Mouse (Mus musculus): ENCODE data around the gene Tnip1.
A peak's percentile ranks its signal among the peaks of the same experiment; 100 is the strongest.

Tnip1 gene

GRCm38 (mm10) chr11:54962810-54963209 lies at the start of gene Tnip1:
TSS of gene Tnip1 (minus strand) at chr11:54962917.
- DNase-seq: no peak

- DNase-seq: no peak
Observed at GRCm38 (mm10) chr11:55011440-55011839, 48.7 kb upstream of the Tnip1 start.

GRCm38 (mm10) chr11:55008230-55008629 lies 45.5 kb upstream of the Tnip1 start:
- no peak for DNase-seq

GRCm38 (mm10) chr11:55005684-55006083 lies 43.0 kb upstream of the Tnip1 start:
- no peak for DNase-seq

GRCm38 (mm10) chr11:55004970-55005502 lies 42.3 kb upstream of the Tnip1 start:
- DNase-seq: no peak

- no peak for DNase-seq
Observed at GRCm38 (mm10) chr11:54998708-54999107, 36.0 kb upstream of the Tnip1 start.

- peak; percentile 82 for DNase-seq
Observed at GRCm38 (mm10) chr11:54998284-54998683, 35.6 kb upstream of the Tnip1 start.

- DNase-seq: no peak
Observed at GRCm38 (mm10) chr11:54996176-54996575, 33.5 kb upstream of the Tnip1 start.

GRCm38 (mm10) chr11:54989920-54990319 lies 27.2 kb upstream of the Tnip1 start:
- DNase-seq: no peak

GRCm38 (mm10) chr11:54988754-54989349 lies 26.1 kb upstream of the Tnip1 start:
- DNase-seq: no peak

- DNase-seq: peak; percentile 44
Observed at GRCm38 (mm10) chr11:54987974-54988373, 25.3 kb upstream of the Tnip1 start.

GRCm38 (mm10) chr11:54985086-54985485 lies 22.4 kb upstream of the Tnip1 start:
- DNase-seq: no peak

- DNase-seq: no peak
Observed at GRCm38 (mm10) chr11:54984581-54984980, 21.9 kb upstream of the Tnip1 start.

GRCm38 (mm10) chr11:54984085-54984484 lies 21.4 kb upstream of the Tnip1 start:
- DNase-seq: peak; percentile 84

GRCm38 (mm10) chr11:54982520-54982919 lies 19.8 kb upstream of the Tnip1 start:
- no peak for DNase-seq

GRCm38 (mm10) chr11:54981630-54982029 lies 18.9 kb upstream of the Tnip1 start:
- DNase-seq: no peak

- no peak for DNase-seq
Observed at GRCm38 (mm10) chr11:54977385-54977937, 14.7 kb upstream of the Tnip1 start.

- no peak for DNase-seq
Observed at GRCm38 (mm10) chr11:54976351-54976750, 13.6 kb upstream of the Tnip1 start.

- no peak for DNase-seq
Observed at GRCm38 (mm10) chr11:54975756-54976155, 13.0 kb upstream of the Tnip1 start.

GRCm38 (mm10) chr11:54975340-54975739 lies 12.6 kb upstream of the Tnip1 start:
- no peak for DNase-seq

GRCm38 (mm10) chr11:54974639-54975038 lies 11.9 kb upstream of the Tnip1 start:
- DNase-seq: no peak

GRCm38 (mm10) chr11:54973481-54974212 lies 10.9 kb upstream of the Tnip1 start:
- peak; percentile 74 for DNase-seq

- no peak for DNase-seq
Observed at GRCm38 (mm10) chr11:54972789-54973188, 10.1 kb upstream of the Tnip1 start.

All from retina, postnatal 1 day (tissue).